Mouse (Mus musculus): ENCODE measurements around the gene Olfr592.
"Not testable (repeated sequence)": the region's sequence is repeated elsewhere in the genome, so short reads cannot be mapped to it uniquely, and the experiment has no call there.

Gene Olfr592

DNA sequence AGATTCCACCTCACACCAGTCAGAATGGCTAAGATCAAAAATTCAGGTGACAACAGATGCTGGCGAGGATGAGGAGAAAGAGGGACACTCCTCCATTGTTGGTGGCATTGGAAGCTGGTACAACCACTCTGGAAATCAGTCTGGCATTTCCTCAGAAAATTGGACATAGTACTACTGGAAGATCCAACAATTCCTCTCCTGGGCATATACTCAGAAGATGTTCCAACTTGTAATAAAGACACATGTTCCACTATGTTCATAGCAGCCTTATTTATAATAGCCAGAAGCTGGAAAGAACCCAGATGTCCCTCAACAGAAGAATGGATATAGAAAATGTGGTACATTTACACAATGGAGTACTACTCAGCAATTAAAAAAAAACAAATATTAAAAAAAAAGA lies at the start of gene Olfr592:
Gene Olfr592, plus strand, starts transcription at position 301 of the 400 bp plus-strand sequence.
- DNase-seq (ENCODE audit: low read depth, low spot score), result not testable (repeated sequence)

DNA sequence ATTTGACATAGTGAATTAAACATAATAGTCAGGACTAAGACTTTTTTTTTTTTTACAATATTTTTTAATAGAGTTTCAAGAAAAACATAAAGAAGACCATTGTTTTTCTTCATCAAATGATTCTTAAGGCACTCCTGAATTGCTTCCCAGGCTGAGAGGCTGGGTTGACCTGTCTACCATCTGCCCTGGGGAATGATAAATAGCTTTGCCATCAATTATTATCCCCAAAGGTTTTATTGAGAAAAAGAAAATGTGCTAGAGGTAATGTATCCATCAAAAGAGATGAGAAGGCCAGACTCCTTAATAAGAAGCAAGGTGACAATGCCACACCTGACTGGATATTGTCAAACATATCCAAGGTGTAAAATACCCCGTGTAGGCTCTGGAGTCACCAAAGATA lies 44.0 kb upstream of the Olfr592 start, which contains the start of gene Olfr588-ps1:
Gene Olfr588-ps1, plus strand, starts transcription at position 301 of the 400 bp plus-strand sequence.
- no peak for DNase-seq (ENCODE audit: low read depth, low spot score)

DNA sequence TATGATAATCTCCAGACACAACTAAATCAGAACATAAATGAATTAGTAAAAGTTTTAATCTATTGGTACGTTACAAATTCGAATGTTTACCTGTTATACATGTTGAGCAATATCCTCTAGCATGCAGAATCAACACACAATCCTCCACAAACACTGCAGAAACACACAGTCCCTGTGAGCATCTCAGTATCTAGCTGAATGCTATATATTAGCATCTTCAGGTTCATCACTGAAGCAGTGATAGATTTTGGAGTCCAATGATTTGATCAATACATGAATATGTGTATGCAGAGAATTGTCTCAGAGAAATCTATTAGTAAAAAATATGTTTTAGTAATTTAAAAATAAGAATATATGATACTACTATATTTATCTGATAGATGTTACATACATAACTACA lies 28.3 kb upstream of the Olfr592 start, which contains the start of gene Olfr589:
Gene Olfr589, minus strand, starts transcription at position 101 of the 400 bp plus-strand sequence.
- DNase-seq (ENCODE audit: low read depth, low spot score), result no peak

DNA sequence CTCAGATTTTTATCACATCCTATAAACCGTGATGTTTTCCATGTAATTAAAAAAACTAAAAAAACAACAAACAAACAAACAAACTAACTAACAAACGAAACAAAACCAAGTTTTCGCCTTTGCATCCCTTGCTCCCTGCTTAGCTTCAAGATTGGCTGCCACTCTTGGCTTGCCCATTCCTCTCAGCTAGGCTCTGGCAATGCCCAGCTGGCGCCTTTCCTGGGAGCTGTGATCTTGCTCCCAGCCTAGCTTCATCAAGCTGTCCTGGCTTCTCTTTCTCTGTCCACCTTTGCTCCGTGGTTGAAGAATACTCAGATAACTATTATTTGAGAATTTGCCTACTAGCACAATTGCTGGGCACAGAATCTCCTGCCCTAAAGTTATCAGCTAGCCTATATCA lies 14.9 kb upstream of the Olfr592 start:
- no peak for DNase-seq (ENCODE audit: low read depth, low spot score)

DNA sequence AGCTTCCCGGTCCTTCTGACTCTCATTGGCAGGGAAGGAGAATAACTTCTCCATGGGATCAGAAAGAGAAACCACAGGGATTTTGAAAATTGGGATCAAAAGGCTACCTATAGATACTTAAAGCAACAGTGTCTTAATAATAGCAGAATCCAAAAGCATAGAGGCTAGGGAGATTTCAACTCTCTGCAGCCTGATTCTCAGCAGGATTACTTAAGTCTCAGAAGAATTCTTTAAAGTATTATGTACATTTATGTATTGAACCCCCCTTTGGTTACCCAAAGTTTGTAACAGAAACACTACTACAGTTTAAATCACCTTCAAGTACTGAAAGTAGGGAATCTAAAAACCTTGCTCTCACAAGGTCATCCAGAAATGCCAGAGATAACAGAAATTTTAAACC lies 6.4 kb upstream of the Olfr592 start, which contains the start of gene Olfr591:
Gene Olfr591, minus strand, starts transcription at position 101 of the 400 bp plus-strand sequence.
- no peak for DNase-seq (ENCODE audit: low read depth, low spot score)

DNA sequence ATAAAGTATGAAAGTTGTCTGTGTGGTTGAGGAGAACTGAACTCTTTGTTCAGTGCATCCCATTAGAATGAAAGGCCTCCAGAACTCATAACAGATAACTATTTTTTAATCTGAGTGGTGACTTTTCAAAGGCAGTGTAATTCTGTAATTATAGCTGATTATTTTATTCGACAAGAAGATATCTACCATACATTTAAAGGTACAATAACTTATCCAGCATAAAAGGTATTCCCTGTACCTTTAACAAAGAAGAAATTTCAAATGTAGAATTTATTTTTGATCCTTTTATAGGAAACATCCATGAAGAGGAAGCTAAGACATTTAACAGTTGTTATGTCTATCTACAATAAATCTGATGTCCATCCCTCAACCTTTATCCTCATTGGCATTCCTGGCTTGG lies 27.0 kb downstream of the Olfr592 start, which contains the start of gene Olfr593:
Gene Olfr593, plus strand, starts transcription at position 301 of the 400 bp plus-strand sequence.
- DNase-seq (ENCODE audit: low read depth, low spot score), result no peak

DNA sequence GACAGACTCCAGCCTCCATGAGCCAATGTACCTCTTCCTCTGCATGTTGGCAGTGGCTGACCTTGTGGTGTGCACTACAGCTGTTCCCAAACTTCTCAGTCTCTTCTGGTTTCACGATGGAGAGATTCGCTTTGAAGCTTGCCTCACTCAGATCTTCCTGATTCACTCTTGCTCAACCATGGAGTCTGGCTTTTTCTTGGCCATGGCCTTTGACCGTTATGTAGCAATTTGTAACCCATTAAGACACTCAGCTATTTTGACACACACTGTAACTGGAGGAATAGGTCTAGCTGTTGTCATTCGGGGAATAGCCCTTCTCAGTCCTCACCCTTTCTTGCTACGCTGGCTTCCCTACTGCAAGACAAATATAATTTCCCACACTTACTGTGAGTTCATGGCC lies 27.4 kb downstream of the Olfr592 start:
- not testable (repeated sequence) for DNase-seq (ENCODE audit: low read depth, low spot score)

DNA sequence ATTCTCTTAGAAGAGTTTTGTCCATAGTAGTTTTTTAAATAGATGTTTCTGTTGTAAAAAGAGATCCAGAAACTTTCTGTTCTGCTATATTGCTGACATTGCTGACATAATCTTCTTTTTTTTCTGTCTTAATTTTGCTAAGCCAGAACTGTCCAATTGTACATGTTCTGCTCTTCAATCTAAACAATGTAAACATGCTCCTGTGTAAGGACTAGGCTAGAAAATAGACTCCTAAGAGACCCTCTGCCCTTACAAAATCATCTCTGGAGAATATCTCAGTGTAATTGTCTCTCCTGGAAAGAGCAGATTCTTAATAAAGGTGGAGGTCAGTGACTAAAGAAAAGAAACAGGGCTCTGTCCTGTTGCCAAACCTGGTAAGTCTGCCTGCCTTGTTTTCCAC lies 32.1 kb downstream of the Olfr592 start, which contains the start of gene Olfr594:
Gene Olfr594, plus strand, starts transcription at position 301 of the 400 bp plus-strand sequence.
- DNase-seq (ENCODE audit: low read depth, low spot score), result no peak
